Comparison of ENCODE assay signal across 11 mouse cellular contexts in genomic region chr11:79718829-79719346, GRCm38 (mm10).
DNase-seq lines count a peak whose midpoint lies in the region; ATAC-seq lines count a peak whose summit lies in the region.
"Had no signal": no experiment of that assay in that cellular context is flagged by ENCODE, and none has a peak within 500 bp of the region (broad histone marks: within the 10 kb centered on the region; RNA-seq: fewer than 3 reads in every experiment).

No protein-coding gene starts in this region.

- peak; percentile 57 for ATAC-seq in megakaryocyte, adult 5-6 weeks (ENCODE audit: poor library complexity, severe bottlenecking)

- peak; percentile 31 to 64 for DNase-seq in gastrocnemius, adult 8-10 months (ENCODE audit: low spot score in 2 of 2)
- DNase-seq in gastrocnemius, postnatal 36 days, result no peak
- DNase-seq in A20 (ENCODE audit: low read depth, low spot score), result peak; percentile 84
- DNase-seq in fat pad, adult 2 months (ENCODE audit: extremely low read depth, low read depth, low spot score), result peak; percentile 99
- DNase-seq in cerebellum, adult 11-12 months, result no peak
- no peak for DNase-seq in layer of hippocampus, adult 9-10 months (ENCODE audit: low spot score)
- no peak for DNase-seq in heart, postnatal 25 days (ENCODE audit: low spot score)
- DNase-seq: cerebellum, postnatal 10 days; kidney, adult 11 months; liver, embryonic 13.5 days had no signal

- intact Hi-C loops in gastrocnemius, postnatal 36 days (cut with DNase I), result no loop called here
- intact Hi-C loops in heart, postnatal 25 days (cut with DNase I), result loop anchor here (10.0 kb wide), 1 partner anchor 46 kb away; no protein-coding TSS in a partner anchor

Comparison
In these comparisons a context has a peak if more than half of its experiments do, and no peak if none do; other contexts are left out.
1. DNase-seq: peak in gastrocnemius, adult 8-10 months (2 of 2), A20 (single experiment) and fat pad, adult 2 months (single experiment); none in gastrocnemius, postnatal 36 days (0 of 2), cerebellum, adult 11-12 months (single experiment), layer of hippocampus, adult 9-10 months (single experiment) and heart, postnatal 25 days (single experiment).